Mouse (Mus musculus) cerebellum, adult 2 months (tissue): ENCODE data around the gene Pde1c.

Source experiments
- CTCF ChIP-seq: fragments of 200-500 bp; IDR thresholded peaks from 2 replicates; pipeline ENCODE4 v1.5.1; 2011; ENCODE audit warnings: low read depth, mild to moderate bottlenecking, control low read depth, low read length, moderate library complexity, borderline replicate concordance; ENCODE audit not compliant: insufficient read depth
- POLR2A ChIP-seq: fragments of 200-500 bp; IDR thresholded peaks from 2 replicates; pipeline ENCODE4 v1.6.1; 2011; ENCODE audit warnings: low read length, control low read depth, borderline replicate concordance; ENCODE audit not compliant: insufficient read depth

- no peak for TF ChIP-seq CTCF
- TF ChIP-seq POLR2A: no peak
Observed at GRCm38 (mm10) chr6:56032231-56032630, 536.7 kb downstream of the Pde1c start.
